Comparison of ENCODE assay signal across 21 mouse cellular contexts in the genomic region with DNA sequence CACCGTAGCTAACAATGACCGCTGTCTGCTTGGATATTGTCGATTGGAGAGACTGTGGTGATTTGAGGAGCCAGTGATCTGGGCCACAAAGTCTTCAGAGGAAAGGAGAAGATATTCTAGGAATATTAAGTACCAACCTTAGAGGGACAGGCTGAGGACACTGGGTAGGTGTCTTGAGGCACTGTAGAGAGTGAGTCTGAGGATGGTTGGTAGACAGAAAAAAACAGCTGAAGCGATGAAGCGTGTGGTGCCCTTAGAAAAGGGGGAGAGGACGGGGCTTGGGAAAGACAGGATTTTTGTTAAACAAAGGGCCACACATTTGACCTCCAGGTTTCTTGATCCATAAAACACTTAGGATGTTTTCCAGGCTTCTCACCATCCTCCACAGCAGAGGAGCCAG.
A peak's percentile ranks its signal among the peaks of the same experiment; 100 is the strongest.
DNase-seq lines count a peak whose midpoint lies in the region; ATAC-seq lines count a peak whose summit lies in the region.
"Had no signal": no experiment of that assay in that cellular context is flagged by ENCODE, and none has a peak within 500 bp of the region (broad histone marks: within the 10 kb centered on the region; RNA-seq: fewer than 3 reads in every experiment).

No protein-coding gene starts in this region.

- 52% methylated on average over 6 of the region's 6 CpGs for WGBS in kidney, embryonic 14.5 days
- whole genome bisulfite sequencing in kidney, embryonic 15.5 days, result 61% methylated on average over 6 of the region's 6 CpGs
- 57% methylated on average over 6 of the region's 6 CpGs for WGBS in kidney, embryonic 16.5 days

- H3K4me1 ChIP-seq in kidney, embryonic 14.5 days (ENCODE audit: control insufficient read depth, insufficient read depth, low read length), result 0 out of 2 replicates have a peak, but pooled peaks cover 9% of the 10 kb centered on the region
- 0 out of 2 replicates have a peak, but pooled peaks cover 2% of the 10 kb centered on the region for H3K4me1 ChIP-seq in kidney, embryonic 15.5 days
- no peaks in the 10 kb centered on the region for H3K4me1 ChIP-seq in kidney, embryonic 16.5 days (ENCODE audit: insufficient read depth, low read length)

- H3K36me3 ChIP-seq in kidney, embryonic 14.5 days (ENCODE audit: control insufficient read depth, insufficient read depth, low read length), result no peaks in the 10 kb centered on the region
- no peaks in the 10 kb centered on the region for H3K36me3 ChIP-seq in kidney, embryonic 15.5 days
- H3K36me3 ChIP-seq in kidney, embryonic 16.5 days (ENCODE audit: insufficient read depth, low read length), result no peaks in the 10 kb centered on the region
- H3K36me3 ChIP-seq: G1E had no signal

- peak; percentile 63; the same call in 1 of the 2 replicates for ATAC-seq in kidney, embryonic 14.5 days (ENCODE audit: low FRiP score, low TSS enrichment)
- ATAC-seq in kidney, embryonic 15.5 days (replicated peaks; ENCODE audit: low FRiP score), result peak; percentile 75
- ATAC-seq in kidney, embryonic 16.5 days (ENCODE audit: low FRiP score, low TSS enrichment), result peak; percentile 66
- ATAC-seq: activated CD4-positive, CD25-positive, alpha-beta regulatory T cell, adult 4 months; CD4-positive, CD25-positive, alpha-beta regulatory T cell, adult 4 months; Patski had no signal

- H3K4me3 ChIP-seq in kidney, embryonic 14.5 days (ENCODE audit: low read length), result no peak overlapping the region
- no peak overlapping the region for H3K4me3 ChIP-seq in kidney, embryonic 15.5 days (replicated peaks)
- H3K4me3 ChIP-seq in kidney, embryonic 16.5 days (ENCODE audit: low read length), result no peak overlapping the region

- H3K27ac ChIP-seq in kidney, embryonic 14.5 days (ENCODE audit: low read depth, low read length), result no peak overlapping the region
- H3K27ac ChIP-seq in kidney, embryonic 15.5 days, result no peak overlapping the region
- H3K27ac ChIP-seq in kidney, embryonic 16.5 days (ENCODE audit: low read length), result no peak overlapping the region

- H3K9me3 ChIP-seq in kidney, embryonic 14.5 days (ENCODE audit: control insufficient read depth, low read length), result no peaks in the 10 kb centered on the region
- no peaks in the 10 kb centered on the region for H3K9me3 ChIP-seq in kidney, embryonic 15.5 days (replicated peaks)
- H3K9me3 ChIP-seq in kidney, embryonic 16.5 days (ENCODE audit: low read length), result no peaks in the 10 kb centered on the region

- H3K4me2 ChIP-seq in kidney, embryonic 14.5 days (replicated peaks; ENCODE audit: low read depth, low read length), result no peak overlapping the region
- H3K4me2 ChIP-seq in kidney, embryonic 15.5 days, result no peak overlapping the region
- H3K4me2 ChIP-seq in kidney, embryonic 16.5 days (replicated peaks; ENCODE audit: low read depth, low read length), result no peak overlapping the region

- no peak for DNase-seq in kidney, postnatal 25 days
- no peak for DNase-seq in kidney, postnatal 4 days
- DNase-seq in kidney, adult 8-10 months, result no peak
- DNase-seq: adrenal gland, adult 2 months; adrenal gland, adult 8-10 months; adrenal gland, postnatal 10 days; adrenal gland, postnatal 14 days; adrenal gland, postnatal 25 days; adrenal gland, postnatal 36 days; B cell, adult 2 months; cerebellum, adult 11 months; cerebellum, adult 11-12 months; cerebellum, adult 18-20 months had no signal

- H3K27me3 ChIP-seq in kidney, embryonic 14.5 days (ENCODE audit: control insufficient read depth, insufficient read depth, low read length), result no peaks in the 10 kb centered on the region
- H3K27me3 ChIP-seq in kidney, embryonic 15.5 days, result no peaks in the 10 kb centered on the region
- no peaks in the 10 kb centered on the region for H3K27me3 ChIP-seq in kidney, embryonic 16.5 days (ENCODE audit: insufficient read depth, low read length)
- H3K27me3 ChIP-seq: CH12.LX had no signal

- H3K9ac ChIP-seq in kidney, embryonic 14.5 days (ENCODE audit: low read depth, low read length), result no peak overlapping the region
- no peak overlapping the region for H3K9ac ChIP-seq in kidney, embryonic 15.5 days
- no peak overlapping the region for H3K9ac ChIP-seq in kidney, embryonic 16.5 days (replicated peaks; ENCODE audit: low read length)
